Mouse (Mus musculus): ENCODE measurements around the gene Tlcd1. TPM values are rescaled to one million over a fixed set of nuclear protein-coding genes. Genes with fewer than 3 reads are reported as not detected.
A peak's percentile ranks its signal among the peaks of the same experiment; 100 is the strongest.

Tlcd1 gene
- polyA plus RNA-seq, 1 experiment from 2014 or later: 0.76 TPM

DNA sequence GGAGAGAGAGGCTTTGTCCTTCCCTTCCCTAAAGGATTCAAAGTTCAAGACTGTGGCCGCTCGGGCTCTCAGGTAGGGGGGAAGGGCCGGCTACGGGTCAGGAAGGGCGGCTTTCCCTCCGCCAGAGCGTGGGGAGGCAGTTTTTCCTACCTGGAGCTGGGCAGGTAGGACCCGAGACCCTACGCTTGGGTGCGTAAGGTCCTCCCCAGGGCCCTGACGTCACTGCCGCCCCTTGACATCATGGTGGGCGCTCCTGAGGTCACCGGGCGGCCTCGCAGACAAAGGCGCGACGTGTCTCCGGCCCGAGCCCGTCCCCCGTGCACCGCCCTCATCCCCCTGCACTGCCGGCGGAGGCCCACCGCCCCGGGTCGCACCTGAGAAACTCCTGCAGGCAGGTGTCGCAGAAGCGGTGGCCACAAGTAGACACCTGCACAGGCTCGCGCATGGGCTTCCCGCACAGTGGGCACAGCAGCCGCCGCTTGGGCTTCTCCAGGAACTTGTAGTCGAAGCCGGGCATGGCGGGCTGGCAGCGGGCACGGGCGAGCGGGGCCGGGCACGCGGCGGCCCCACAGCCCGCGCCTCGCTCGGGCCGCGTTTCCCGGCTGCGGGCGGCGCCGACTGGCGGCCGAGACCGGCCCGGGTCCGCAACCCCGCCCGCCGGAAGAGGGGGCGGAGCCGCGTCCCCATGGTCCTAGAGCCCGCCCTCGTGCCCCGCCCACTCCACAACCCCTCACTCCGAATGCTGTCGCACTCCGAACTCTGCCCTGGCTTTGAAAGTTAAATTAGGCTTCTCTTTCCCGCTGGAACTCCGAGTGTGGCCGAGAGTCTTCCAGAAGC, 11.4 kb upstream of the Tlcd1 start, which contains the start of gene Traf4:
Gene Traf4 (minus strand): TSS at position 666 of the 837 bp plus-strand sequence.
- Histone ChIP-seq H3K4me3 (ENCODE audit: inconsistent target) (peak within 1 kb of the TSS; percentile 22; the same call in 1 of the 2 replicates), H3K79me2 (ENCODE audit: inconsistent target) (no peaks in the 10 kb centered on the region), H3K36me3 (ENCODE audit: inconsistent target) (no peaks in the 10 kb centered on the region), H3K27ac (no peak within 1 kb of the TSS)
- WGBS (ENCODE audit: missing documents): 1% methylated on average over 75 of the region's 78 CpGs

DNA sequence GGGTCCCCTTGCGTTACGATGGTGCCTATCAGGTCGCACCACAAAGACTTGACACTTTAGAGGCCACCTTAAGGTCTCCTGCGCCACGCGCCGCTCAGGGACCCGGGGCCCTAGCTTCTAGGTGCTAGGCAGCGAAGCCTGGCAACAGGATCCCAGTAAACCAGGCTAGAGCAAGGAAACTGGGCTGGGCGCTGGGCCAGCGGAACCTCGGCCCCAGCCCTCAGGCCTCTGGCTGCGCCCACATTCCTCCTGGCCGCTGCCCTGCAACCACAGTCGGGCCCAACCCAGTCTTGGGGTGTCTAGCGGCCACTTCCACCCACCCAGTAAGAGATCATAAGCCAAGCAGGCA, 10.8 kb upstream of the Tlcd1 start:
- H3K36me3 ChIP-seq (ENCODE audit: inconsistent target): no peaks in the 10 kb centered on the region
- H3K27ac ChIP-seq: no peak overlapping the region
- WGBS (ENCODE audit: missing documents): 11% methylated on average over 16 of the region's 16 CpGs
- H3K4me3 ChIP-seq (ENCODE audit: inconsistent target): peak overlapping the region; percentile 22; the same call in 1 of the 2 replicates
- H3K79me2 ChIP-seq (ENCODE audit: inconsistent target): no peaks in the 10 kb centered on the region

DNA sequence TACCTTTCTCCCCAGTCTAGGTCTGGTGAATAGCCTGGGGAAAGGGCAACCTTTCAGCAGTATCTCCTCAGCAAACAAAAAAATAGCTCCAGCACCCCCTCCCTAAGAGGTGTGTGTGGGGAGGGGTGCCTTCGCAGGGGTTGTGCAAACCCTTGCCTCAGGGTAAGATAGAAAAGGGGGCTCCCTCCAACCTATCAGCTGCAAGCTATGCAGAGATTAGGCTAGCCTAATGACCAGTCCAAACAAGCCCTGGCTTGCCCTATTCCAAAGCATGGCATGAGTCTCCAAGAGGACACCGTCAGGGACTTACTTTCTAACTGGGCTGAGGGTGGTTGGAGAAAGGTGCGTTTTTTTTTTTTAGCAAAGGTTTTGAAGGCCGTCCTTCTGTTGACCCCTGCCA, 10.3 kb upstream of the Tlcd1 start:
- no peaks in the 10 kb centered on the region for H3K79me2 ChIP-seq (ENCODE audit: inconsistent target)
- no peak overlapping the region for H3K4me3 ChIP-seq (ENCODE audit: inconsistent target)
- no peaks in the 10 kb centered on the region for H3K36me3 ChIP-seq (ENCODE audit: inconsistent target)
- no peak overlapping the region for H3K27ac ChIP-seq
- WGBS (ENCODE audit: missing documents): 90% methylated on average over 3 of the region's 4 CpGs

- no peak overlapping the region for H3K27ac ChIP-seq
- H3K36me3 ChIP-seq (ENCODE audit: inconsistent target): no peaks in the 10 kb centered on the region
- no peaks in the 10 kb centered on the region for H3K79me2 ChIP-seq (ENCODE audit: inconsistent target)
- H3K4me3 ChIP-seq (ENCODE audit: inconsistent target): no peak overlapping the region
- 89% methylated on average over 6 of the region's 6 CpGs for WGBS (ENCODE audit: missing documents)
Observed at GRCm38 (mm10) chr11:78166640-78167039, 9.9 kb upstream of the Tlcd1 start.

GRCm38 (mm10) chr11:78167257-78167959, 9.1 kb upstream of the Tlcd1 start:
- 95% methylated on average over 14 of the region's 14 CpGs for WGBS (ENCODE audit: missing documents)
- Histone ChIP-seq H3K36me3 (ENCODE audit: inconsistent target) (no peaks in the 10 kb centered on the region), H3K4me3 (ENCODE audit: inconsistent target) (no peak overlapping the region), H3K27ac (no peak overlapping the region), H3K79me2 (ENCODE audit: inconsistent target) (no peaks in the 10 kb centered on the region)

- Histone ChIP-seq H3K36me3 (ENCODE audit: inconsistent target) (no peaks in the 10 kb centered on the region), H3K79me2 (ENCODE audit: inconsistent target) (no peaks in the 10 kb centered on the region), H3K27ac (no peak overlapping the region), H3K4me3 (ENCODE audit: inconsistent target) (no peak overlapping the region)
- 28% methylated on average over 16 of the region's 19 CpGs for WGBS (ENCODE audit: missing documents)
Observed at GRCm38 (mm10) chr11:78168541-78169468, 7.7 kb upstream of the Tlcd1 start.

DNA sequence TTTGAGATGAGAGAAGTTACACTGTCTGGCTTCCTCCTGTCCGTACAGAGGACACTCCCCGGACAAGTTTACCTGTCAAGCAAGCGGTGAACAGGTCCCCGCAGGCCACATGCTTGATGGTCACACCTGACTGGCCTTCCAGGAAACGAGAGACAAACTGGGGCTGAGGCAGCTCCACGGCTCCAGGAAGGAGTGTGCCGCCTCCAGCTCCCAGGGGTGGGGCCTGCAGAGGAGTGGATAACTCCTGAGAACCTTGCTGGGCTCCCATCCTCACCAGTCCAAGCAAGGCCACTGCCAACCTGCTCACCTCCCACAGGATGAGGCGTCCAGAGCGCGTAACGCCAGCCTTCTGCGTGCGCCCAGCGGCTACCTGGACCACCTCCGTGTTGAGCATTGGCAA, 6.2 kb upstream of the Tlcd1 start:
- Histone ChIP-seq H3K79me2 (ENCODE audit: inconsistent target) (no peaks in the 10 kb centered on the region), H3K36me3 (ENCODE audit: inconsistent target) (no peaks in the 10 kb centered on the region), H3K27ac (no peak overlapping the region), H3K4me3 (ENCODE audit: inconsistent target) (no peak overlapping the region)
- WGBS (ENCODE audit: missing documents): 96% methylated on average over 15 of the region's 15 CpGs

DNA sequence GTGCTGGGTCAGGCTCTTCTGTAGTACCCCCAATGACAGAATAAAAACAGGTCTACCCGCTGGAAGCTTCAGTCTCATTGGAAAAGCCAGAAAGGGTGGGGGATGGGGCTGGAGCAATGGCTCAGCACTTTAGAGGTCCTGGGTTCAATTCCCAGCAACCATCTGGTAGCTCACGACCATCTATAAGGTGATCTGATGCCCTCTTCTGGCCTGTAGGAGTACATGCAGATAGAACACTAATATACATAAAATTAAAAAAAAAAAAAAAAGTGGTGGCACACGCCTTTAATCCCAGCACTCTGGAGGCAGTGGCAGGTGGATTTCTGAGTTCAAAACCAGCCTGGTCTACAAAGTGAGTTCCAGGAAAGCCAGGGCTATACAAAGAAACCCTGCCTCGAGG, 5.2 kb upstream of the Tlcd1 start:
- WGBS (ENCODE audit: missing documents): 84% methylated on average over 4 of the region's 4 CpGs
- H3K27ac ChIP-seq: no peak overlapping the region
- H3K4me3 ChIP-seq (ENCODE audit: inconsistent target): no peak overlapping the region
- no peaks in the 10 kb centered on the region for H3K79me2 ChIP-seq (ENCODE audit: inconsistent target)
- no peaks in the 10 kb centered on the region for H3K36me3 ChIP-seq (ENCODE audit: inconsistent target)

- H3K79me2 ChIP-seq (ENCODE audit: inconsistent target): no peaks in the 10 kb centered on the region
- 94% methylated on average over 16 of the region's 16 CpGs for WGBS (ENCODE audit: missing documents)
- H3K4me3 ChIP-seq (ENCODE audit: inconsistent target): no peak overlapping the region
- no peak overlapping the region for H3K27ac ChIP-seq
- no peaks in the 10 kb centered on the region for H3K36me3 ChIP-seq (ENCODE audit: inconsistent target)
Observed at GRCm38 (mm10) chr11:78172034-78172747, 4.3 kb upstream of the Tlcd1 start.

DNA sequence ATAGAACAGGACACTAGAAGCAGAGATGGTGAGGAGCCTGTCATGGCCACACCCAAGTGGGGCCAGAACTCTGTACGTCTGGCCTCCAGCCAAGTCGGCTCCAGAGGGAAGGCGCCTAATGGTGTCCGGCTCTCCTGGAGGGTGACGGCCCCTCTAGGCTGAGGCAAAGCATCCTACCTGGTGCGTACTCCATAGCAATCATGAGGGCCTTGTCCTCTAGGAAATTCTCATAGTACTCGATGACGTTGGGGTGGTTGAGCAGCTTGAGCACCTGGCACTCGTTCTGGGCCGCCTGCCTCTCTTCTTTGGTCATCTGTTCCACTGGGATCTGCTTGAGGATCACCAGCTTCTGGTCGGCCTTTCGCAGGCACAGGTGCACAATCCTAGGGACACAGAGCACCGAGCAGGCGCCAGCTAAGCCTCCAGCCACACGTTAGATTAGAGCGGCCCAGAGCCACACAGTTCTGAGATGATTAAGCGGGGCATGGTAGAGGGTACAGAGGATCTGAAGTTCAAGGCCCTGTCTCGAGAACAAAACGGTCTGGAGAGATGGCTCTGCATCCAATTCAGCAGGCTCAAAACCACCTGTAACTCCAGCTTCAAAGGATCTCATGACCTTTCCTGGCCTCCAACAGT, 3.6 kb upstream of the Tlcd1 start:
- H3K36me3 ChIP-seq (ENCODE audit: inconsistent target): no peaks in the 10 kb centered on the region
- WGBS (ENCODE audit: missing documents): 94% methylated on average over 19 of the region's 19 CpGs
- no peaks in the 10 kb centered on the region for H3K79me2 ChIP-seq (ENCODE audit: inconsistent target)
- H3K4me3 ChIP-seq (ENCODE audit: inconsistent target): no peak overlapping the region
- H3K27ac ChIP-seq: no peak overlapping the region

GRCm38 (mm10) chr11:78174506-78174905, 2.0 kb upstream of the Tlcd1 start:
- WGBS (ENCODE audit: missing documents): 97% methylated on average over 3 of the region's 3 CpGs
- no peaks in the 10 kb centered on the region for H3K79me2 ChIP-seq (ENCODE audit: inconsistent target)
- no peaks in the 10 kb centered on the region for H3K36me3 ChIP-seq (ENCODE audit: inconsistent target)
- H3K4me3 ChIP-seq (ENCODE audit: inconsistent target): no peak overlapping the region
- H3K27ac ChIP-seq: no peak overlapping the region

DNA sequence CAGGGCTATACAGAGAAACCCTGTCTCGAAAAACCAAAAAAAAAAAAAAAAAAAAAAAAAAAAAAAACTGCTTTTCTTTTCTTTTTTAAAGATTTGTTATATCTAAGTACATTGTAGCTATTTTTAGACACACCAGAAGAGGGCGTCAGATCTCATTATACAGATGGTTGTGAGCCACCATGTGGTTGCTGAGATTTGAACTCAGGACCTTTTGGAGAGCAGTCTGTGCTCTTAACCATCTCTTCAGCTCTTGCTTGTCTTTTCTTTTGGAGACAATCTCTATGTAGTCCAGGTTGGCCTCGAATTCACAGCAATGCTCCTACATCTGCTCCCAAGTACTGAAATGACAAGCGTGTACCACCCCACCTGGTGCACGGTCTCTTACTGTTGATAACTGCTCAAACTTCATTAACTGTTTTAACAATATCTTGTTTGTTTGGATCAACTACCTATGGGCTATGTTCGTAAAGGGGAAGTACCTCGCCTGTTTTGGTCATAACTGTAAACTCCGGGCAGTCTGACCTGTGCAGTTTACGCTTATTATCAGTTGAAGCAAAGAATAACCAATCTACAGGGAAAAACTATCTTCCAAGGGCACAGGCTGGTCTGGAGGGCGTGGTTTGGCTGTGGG, 625 bp upstream of the Tlcd1 start:
- no peaks in the 10 kb centered on the region for H3K79me2 ChIP-seq (ENCODE audit: inconsistent target)
- WGBS (ENCODE audit: missing documents): under 1% methylated on average over 9 of the region's 10 CpGs
- H3K4me3 ChIP-seq (ENCODE audit: inconsistent target): peak overlapping the region; percentile 69
- H3K27ac ChIP-seq: peak overlapping the region; percentile 77
- H3K36me3 ChIP-seq (ENCODE audit: inconsistent target): peaks cover 8% of the 10 kb centered on the region; the same call in 1 of the 2 replicates

DNA sequence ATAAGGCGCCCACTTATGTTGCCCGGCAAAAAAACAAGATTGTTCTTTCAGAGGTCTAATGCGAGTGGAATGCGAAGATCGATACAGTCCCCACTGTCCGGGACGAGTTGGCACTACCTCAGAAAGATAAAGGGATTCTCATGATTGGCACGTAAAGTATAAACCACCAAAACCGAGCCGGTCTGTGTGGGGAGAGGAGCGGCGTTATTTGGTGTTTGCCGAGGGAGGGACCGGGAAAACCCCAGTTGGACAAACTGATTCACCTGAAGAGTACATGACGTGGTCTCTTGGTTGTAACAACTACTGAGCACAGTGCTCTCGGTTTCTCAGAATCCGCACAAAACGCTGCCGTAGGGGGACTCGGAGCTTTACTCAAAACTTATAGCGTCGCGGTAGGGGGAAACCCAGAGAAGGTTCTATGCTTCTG, 407 bp downstream of the Tlcd1 start:
- under 1% methylated on average over 23 of the region's 23 CpGs for WGBS (ENCODE audit: missing documents)
- H3K79me2 ChIP-seq (ENCODE audit: inconsistent target): peaks cover 9% of the 10 kb centered on the region
- H3K27ac ChIP-seq: peak overlapping the region; percentile 77
- peak overlapping the region; percentile 69 for H3K4me3 ChIP-seq (ENCODE audit: inconsistent target)
- peaks cover 11% of the 10 kb centered on the region; the same call in 1 of the 2 replicates for H3K36me3 ChIP-seq (ENCODE audit: inconsistent target)

All from macrophage (primary cell).